Mouse (Mus musculus): ENCODE results near the gene Itga6.

DNA sequence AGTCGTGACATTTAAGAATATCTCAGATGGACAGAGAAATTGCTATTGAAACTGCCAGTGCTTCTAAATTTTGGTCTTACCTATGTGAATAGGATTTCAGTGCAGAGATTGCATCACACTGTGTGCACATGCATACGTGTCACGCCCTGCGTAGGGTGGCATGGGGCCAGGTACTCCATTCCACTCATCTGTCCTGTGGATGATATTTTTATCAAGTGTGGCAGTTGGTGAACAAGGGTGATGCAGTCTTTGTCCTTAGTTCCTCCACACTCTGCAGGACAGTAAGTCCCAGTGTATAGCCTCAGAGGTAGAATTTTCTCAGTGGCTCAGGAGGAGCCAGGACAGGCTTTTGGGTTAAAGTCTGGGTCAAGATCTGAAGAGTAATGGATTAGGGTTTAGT lies 90.8 kb downstream of the Itga6 start:
- TF ChIP-seq POLR2A (IDR thresholded peaks at IDR 0.05; ENCODE audit: low read depth, low read length), result no peak
- no peak for TF ChIP-seq CTCF (IDR thresholded peaks at IDR 0.05; ENCODE audit: borderline replicate concordance, insufficient read depth, low read length)
